Mouse (Mus musculus): ENCODE results near the gene Lin54.

DNA sequence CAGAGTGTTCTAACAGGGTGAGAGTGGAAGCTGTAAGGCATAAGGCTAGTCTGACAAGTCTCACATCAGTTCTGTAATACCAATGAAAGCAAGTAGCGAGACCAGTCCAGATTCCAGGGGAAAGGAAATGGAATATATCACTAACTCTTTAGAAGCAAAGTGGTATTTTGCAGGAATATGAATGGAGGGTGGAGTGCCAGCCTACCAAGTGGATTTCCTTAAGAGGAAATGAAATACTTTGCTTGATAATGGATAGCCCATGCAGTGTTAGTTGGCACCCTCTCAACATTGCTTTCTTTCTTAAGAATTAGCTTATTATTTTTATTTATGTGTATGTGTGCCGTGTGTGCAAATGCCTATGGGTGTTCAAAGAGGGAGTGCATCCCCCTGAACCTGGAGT lies 19.8 kb upstream of the Lin54 start:
- TF ChIP-seq POLR2A (IDR thresholded peaks at IDR 0.05; ENCODE audit: borderline replicate concordance, low read depth, low read length) (no peak), CTCF (IDR thresholded peaks at IDR 0.05; ENCODE audit: low read depth, low read length) (no peak)

Data from bone marrow macrophage, adult 2 months (primary cell).